Mouse (Mus musculus): Measurements from ENCODE around the gene Pakap. TPM values are rescaled to one million over a fixed set of nuclear protein-coding genes. Genes with fewer than 3 reads are reported as not detected.

Pakap gene
- total RNA-seq, 2 experiments from 2014 or later, result 15.2 to 16.5 TPM

DNA sequence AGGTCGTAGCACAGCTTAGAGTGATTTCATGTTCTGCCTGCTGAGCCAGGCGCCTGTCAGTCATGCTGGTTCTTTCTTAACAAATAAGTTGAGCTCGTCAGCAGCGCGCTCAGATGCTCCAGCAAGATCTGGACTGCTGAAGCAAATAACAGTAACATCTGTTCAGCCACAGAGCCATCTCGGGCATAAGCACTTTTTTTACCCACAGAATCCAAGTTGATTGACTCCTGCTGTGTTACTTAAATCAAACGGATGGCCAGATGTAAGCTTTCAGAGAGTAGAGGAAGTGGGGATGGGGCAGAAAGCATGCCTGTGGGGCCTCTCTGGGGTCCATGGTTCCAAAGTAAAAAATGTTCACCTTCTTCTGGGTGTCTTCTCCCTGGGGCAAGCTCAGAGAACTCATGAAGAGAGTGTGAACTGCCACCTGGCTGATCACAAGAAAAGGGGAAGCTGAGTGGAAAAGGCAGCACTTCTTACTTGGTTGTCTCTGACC is 152.9 kb downstream of the Pakap start:
- DNase-seq, result no peak

DNA sequence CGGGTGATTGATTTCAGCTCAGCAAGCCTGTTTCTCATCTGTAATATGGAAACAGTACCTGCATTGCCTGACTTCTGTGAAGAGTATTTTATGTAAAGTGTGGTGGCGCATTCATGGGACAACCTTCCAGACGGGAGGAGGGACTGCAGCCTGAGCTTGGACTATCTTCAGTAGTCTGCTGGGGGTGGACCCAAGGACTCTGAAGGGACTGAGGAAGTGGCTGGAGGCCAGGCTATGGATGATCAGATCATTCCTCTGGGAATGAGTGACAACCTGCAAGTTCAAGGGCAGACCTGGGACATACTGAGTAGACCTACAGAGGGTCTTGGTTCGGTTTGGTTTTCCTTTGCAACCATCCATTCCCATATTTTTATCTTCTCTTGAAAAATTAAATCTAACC is 154.3 kb downstream of the Pakap start:
- DNase-seq, result no peak

DNA sequence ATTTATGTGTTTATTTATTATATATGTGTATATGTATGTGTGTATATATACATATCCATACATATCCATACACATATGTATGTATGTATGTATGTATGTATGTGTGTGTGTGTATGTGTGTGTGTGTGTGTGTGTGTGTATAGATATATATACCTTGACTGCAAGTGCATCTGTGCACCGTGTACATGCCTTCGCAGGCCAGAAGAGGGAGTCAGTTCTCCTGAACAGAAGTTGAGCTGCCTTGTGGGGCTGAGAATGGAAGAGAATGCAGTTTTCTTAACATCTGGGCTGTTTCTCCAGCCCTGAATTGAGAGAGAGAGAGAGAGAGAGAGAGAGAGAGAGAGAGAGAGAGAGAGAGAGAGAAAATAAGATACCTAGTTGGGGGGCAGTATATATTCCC is 155.7 kb downstream of the Pakap start:
- no peak for DNase-seq

DNA sequence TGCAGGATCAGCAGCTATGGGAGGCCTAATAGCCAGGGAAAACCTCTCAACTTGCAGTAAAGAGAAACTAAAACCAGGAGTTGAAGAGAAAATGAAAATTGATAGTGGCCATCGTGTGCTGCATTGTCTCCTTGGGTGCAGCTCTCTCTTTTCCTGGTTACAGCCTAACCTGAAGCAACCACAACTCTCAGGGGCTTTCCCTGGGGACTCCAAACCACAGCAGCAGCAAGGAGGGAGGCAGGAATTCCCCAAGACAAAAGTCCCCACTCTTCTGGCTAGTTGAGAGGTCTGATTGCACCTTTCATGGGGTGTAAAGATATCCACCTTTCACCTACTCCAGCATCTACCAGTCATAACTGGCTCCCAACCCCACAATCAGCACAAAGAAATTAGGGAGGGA is 157.6 kb downstream of the Pakap start:
- DNase-seq, result no peak

GRCm38 (mm10) chr4:57728611-57729183 is 160.7 kb downstream of the Pakap start:
- no peak for DNase-seq

GRCm38 (mm10) chr4:57730047-57730446 is 162.1 kb downstream of the Pakap start:
- no peak for DNase-seq

GRCm38 (mm10) chr4:57730801-57731598 is 163.0 kb downstream of the Pakap start:
- no peak for DNase-seq

DNA sequence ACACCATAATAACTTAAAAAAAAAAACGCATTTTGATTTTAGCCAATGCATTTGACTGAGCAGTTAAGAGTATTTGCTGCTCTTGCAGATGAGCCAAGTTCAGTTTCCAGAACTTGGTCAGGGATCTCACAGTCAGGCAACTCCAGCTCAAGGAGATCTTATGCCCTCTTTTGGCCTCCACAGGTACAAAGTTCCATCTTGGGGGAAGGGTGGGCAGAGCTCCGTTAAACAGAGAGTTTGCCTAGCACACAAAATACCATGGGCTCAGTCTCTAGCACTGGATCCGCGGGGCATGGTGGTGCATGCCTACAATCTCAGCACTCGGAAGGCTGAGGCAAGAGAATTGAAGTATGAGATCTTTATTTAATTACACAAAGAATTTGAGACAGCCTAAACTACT is 164.4 kb downstream of the Pakap start:
- no peak for DNase-seq

GRCm38 (mm10) chr4:57733445-57733844 is 165.5 kb downstream of the Pakap start:
- DNase-seq, result no peak

DNA sequence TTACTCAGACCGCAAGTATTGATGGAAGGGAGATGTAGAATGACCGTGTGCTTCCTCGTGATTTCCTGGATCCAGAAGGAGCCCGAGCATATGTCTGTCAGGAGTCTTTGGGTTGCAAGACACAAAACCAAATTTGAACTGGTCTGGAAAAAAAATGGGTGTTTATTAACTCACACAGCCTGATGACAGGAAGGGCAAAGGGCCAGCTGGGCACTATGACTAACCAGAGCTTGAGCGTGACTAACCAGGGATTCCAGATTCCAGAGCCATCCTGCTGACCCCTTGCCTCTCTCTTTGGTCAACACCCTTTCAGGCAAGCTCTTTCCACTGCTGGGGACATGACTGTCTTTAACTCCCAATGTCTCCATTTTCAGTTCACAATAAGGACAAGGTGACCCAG is 167.4 kb downstream of the Pakap start:
- DNase-seq, result peak; percentile 31

- no peak for DNase-seq
Measured at GRCm38 (mm10) chr4:57738856-57739552, 171.0 kb downstream of the Pakap start.

GRCm38 (mm10) chr4:57743325-57743929 is 175.4 kb downstream of the Pakap start:
- DNase-seq, result no peak

DNA sequence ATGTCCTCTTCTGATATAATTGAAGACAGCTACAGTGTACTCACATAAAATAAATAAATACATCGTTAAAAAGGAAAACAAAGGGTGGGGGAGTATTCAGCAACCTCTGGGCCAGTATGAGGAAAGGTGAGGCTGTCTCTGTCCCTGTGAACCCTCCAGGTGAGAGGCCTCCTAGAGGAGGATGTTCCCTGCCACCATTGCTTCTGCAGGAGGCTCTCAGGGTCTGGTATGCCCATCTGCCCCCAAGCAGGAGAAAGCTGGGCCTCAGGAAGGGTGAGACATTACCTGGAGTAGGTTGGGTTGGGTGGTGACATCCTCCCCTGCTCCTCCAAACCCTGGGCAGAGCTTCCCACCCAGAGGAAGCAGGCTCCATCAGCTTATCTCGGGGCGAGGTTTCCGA is 182.7 kb downstream of the Pakap start:
- DNase-seq, result no peak

DNA sequence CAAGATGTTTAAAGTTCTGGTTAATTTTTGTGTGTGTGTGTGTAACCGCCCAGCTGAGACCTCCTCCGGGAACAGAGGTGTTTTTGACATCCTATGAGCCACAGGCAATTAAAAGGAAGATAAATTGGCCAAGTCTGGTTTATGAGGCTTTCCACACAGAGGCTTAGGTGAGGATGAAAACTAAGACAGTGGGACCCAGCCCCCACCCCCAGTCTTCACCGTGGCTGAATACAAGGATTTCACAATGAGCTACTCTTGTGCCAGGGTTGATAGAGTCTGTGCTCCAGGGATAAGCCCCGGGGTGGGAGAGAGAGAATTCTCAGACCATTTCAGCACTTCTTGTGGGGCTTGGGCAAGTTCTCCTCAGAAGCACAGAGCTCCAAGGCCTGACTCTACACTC is 183.1 kb downstream of the Pakap start:
- DNase-seq, result no peak

GRCm38 (mm10) chr4:57751566-57751965 is 183.6 kb downstream of the Pakap start:
- no peak for DNase-seq

GRCm38 (mm10) chr4:57755085-57755484 is 187.1 kb downstream of the Pakap start:
- DNase-seq, result no peak

- no peak for DNase-seq
Measured at GRCm38 (mm10) chr4:57757997-57758396, 190.0 kb downstream of the Pakap start.

DNA sequence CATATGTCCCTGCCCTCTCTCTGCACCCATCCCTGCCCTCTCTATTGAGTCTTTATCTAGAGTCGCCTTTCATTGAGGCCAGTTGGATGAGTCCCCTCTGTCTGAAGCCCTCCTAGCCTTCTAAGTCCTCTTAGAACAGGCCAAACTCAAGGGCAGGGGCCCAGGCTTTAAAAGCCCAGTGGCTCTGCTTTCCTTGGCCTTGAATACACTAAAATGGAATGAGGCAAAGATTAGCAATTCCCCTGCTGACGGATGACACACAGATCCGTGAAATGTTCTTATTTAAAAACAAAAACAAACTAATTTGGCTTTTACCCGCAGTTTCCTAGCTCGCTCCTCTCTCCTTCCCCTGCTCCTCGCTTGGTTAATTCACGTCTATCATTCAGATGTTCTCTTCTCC is 194.4 kb downstream of the Pakap start:
- no peak for DNase-seq

DNA sequence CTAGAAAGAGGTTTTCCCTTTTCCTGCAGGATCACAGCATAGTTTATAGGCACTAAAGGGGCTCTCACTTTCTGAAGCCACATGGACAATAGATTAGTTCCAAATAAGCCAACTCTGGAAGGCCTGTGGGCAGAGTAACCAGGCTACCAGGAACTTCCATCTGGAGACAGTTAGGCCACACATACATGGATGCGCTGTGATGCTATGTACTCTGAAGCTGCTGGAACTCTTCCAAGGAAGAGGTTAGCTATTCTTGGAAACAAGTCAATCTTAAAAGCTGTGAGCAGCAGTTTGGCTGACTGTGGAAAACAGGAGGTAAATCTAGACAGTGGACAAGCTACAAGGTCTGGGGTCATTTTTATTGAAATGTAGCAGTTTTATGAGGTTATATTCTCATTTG is 196.4 kb downstream of the Pakap start:
- no peak for DNase-seq

DNA sequence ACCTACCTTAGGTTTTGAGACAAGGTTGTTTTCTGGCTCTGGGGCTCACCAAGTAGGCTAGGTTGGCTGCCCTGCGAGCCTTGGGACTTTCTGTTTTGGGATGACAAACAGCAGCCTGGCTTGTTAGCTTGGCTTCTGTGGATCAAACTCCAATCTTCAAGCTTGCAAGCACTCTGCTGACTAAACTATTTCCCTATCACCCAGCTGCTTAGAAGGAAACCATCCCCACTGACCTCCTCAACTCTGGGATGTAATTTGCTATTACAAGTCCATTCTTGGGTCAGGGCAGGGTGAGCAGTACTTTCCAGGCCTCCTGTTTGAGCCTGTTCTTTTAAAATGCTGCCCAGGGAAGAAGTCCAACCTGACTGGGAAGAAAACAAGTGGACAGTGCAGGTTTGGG is 196.9 kb downstream of the Pakap start:
- no peak for DNase-seq

GRCm38 (mm10) chr4:57765806-57766205 is 197.8 kb downstream of the Pakap start:
- no peak for DNase-seq

DNA sequence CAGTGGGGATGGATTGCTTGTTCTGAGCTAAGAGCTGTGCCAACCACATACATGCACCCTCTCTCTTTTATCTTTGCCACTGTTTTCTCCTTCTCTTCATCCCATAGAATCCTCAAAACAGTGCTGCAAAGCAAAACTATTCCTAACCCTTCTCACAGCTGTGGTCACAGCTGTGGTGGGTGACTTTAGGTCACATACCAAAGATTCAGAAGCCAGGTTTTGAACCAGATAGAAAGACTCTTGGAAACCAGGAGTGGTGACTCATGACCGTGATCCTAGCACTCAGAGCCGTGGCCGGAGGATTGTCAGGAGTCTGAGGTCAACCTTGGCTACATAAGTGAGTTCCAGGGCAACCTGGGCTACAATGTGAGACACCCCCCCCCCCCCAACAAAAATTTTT is 201.0 kb downstream of the Pakap start:
- no peak for DNase-seq
